Mouse (Mus musculus): ENCODE data around the gene Adam23. TPM values are rescaled to one million over a fixed set of nuclear protein-coding genes. Genes with fewer than 3 reads are reported as not detected.

The Adam23 gene
- total RNA-seq (2017) = not detected in 2 replicates

DNA sequence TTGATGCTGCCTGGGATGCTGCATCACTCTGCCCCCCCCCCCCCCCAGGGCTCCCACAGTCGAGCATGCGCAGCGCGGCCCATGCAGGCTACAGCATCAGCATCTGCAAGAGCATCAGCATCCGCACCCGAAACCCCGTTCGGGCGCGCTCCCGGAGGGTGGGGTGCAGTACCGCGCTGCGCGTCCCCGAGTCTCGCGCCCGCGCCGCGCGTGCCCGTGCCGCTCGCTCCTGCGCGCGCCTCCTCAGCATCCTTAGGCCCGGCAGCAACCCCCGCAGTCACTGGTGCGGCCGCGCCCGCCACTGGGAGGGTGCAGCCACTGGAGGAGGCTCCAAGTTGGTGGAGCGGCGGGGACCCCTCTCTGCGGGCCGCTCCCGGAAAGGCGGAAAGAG lies at the start of gene Adam23:
Gene Adam23, plus strand, starts transcription at position 236 of the 391 bp plus-strand sequence.
- no peak for ATAC-seq (ENCODE audit: extremely low read depth, insufficient number of reproducible peaks, low FRiP score, poor library complexity, severe bottlenecking)

DNA sequence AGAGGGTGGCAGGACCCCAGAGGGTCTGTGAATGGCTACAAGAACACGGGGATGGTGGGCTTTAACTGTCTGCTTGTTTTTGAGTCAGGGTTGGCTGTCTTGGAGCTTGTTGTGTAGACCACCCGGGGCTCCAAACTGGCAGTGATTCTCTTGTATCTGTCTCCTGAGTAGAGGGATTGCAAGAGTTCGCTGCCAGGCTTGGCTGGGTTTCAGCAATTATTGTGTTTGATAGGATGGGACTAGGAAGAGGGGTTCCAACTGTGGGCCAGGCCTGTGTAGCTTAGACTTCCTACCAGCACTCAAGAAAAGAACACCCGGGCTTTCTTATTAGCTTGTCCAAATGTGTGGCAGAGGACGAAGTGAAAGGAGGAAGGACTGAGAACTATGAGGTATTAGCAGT lies 44.6 kb upstream of the Adam23 start:
- ATAC-seq (ENCODE audit: extremely low read depth, insufficient number of reproducible peaks, low FRiP score, poor library complexity, severe bottlenecking) = no peak

DNA sequence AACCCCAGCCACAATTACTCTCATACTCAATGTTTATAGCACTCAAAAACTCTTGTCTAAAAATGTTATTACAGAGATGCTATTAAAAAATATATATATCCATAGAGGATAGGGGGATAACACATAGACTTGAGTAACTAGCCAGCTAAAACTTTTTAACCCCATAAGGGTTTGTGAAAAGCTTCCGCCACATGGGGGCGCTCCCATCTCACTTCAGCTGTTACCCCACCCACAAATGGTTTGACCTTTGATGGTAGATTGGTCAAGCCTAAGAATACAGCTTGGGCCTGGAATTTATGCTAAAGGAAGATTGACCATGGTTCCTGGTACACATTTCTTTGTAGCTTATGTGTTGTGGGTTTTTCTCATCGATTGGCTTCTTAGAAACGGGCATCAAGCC lies 42.1 kb upstream of the Adam23 start:
- no peak for ATAC-seq (ENCODE audit: extremely low read depth, insufficient number of reproducible peaks, low FRiP score, poor library complexity, severe bottlenecking)

DNA sequence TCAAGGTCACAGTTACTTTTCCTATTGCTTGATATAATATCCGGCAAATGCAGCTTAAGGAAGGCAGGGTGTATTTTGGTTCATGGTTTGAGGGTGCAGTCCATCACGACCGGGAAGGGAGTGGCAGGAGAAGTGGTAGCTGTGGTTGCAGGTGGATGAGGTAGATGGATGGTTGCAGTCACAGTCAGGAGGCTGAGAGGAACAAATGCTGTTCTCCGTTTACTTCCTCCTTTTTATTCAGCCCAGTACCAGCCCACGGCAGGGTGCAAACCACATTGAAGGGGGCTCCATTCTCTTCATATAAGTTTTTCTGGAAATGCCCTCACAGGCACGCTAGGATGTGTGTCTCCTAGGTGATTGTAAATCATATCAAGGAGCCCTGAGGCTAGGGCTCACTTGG lies 37.3 kb upstream of the Adam23 start:
- ATAC-seq (ENCODE audit: extremely low read depth, insufficient number of reproducible peaks, low FRiP score, poor library complexity, severe bottlenecking) = no peak

DNA sequence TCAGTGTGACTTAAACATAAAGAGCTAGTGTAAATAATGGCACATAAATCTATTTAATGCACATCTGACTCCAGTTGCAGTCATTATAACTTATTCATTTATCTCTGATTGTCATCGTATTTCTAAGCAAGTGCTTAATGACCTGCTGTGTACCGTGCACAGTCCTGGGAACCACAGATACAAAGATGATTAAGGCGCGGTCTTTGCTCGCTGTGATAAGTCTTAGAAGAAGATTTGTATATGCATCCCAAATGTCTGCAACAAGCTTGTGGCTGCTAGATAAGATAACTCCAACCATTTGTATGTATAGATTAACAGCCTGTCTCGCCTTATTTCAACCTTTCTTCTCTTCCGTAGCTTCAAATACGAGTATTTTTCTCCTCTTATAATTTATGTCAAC lies 27.2 kb upstream of the Adam23 start:
- no peak for ATAC-seq (ENCODE audit: extremely low read depth, insufficient number of reproducible peaks, low FRiP score, poor library complexity, severe bottlenecking)

DNA sequence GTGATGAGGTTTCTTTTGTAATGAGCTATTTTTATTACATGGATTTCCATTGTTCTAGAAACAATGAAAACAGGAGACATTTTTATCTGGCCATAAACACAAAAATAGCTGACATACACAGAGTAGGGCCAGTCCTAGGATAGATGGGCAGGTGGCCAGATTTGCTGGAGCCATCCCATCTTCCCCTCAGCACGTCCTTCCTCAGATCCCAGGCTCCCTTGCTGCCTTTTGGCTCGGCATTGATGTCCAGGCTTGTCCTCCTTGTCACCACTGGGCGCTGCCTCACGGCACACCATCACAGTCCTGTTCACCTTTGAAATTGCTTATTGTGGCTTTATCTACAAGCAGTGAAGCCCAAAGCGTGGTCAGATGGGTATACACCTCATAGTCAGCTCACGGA lies 15.0 kb upstream of the Adam23 start:
- ATAC-seq (ENCODE audit: extremely low read depth, insufficient number of reproducible peaks, low FRiP score, poor library complexity, severe bottlenecking) = no peak

DNA sequence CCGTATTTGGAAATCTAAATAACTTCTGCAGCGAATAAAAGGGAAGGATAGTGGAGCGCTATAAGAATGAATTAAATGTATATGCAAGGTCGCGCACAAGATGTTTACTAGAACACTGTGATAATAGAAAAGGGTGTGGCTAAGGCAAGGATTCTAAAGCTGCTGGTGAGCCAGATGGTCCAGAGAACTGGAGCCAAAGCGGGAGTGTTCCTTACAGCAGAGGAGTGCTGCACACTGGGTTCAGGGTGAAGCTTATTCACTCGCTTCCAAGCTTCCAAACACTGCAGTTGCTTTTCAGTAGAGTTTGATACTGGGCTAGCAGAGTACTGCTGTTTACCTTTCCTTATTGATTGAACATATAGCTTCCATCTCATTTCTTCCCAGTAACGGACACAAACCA lies 14.5 kb upstream of the Adam23 start:
- ATAC-seq (ENCODE audit: extremely low read depth, insufficient number of reproducible peaks, low FRiP score, poor library complexity, severe bottlenecking) = no peak

DNA sequence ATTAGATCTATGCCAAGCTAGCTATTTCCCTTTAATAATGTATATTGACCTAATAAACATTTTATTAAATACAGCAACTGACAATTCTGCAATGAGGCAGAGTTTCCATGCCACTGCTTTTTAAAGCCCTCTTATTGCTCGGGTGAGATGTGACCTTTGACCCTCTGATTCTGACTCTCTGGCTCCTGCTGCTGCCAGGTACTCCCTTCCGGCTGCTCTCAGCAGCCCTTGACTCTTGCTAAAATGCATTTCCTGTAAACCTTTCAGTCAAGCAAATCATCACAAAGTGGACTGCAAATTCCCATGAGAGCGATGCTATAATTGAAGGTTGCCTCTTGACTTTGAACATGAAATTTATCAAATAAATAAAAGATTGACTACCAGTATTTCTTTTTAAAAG lies 13.8 kb upstream of the Adam23 start:
- ATAC-seq (ENCODE audit: extremely low read depth, insufficient number of reproducible peaks, low FRiP score, poor library complexity, severe bottlenecking) = no peak

DNA sequence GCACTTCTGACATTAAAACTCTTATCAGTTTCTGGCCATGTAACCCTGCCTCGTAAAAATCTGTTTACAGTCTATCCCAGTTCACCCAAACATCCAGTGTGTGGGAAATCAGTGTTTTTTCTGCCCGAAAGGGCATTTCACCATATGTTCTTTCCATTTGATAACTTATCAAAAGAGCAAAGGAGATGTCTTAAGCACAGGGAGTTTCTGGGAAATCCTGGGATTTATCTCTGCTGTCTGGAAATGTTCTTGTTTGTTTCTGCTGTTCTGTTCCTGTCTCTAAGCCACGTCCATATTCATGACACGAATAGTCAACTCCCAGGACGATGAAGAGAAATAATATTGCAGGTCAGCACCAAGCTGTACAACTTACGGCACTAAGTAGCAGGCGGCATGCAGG lies 11.6 kb upstream of the Adam23 start:
- ATAC-seq (ENCODE audit: extremely low read depth, insufficient number of reproducible peaks, low FRiP score, poor library complexity, severe bottlenecking) = no peak

DNA sequence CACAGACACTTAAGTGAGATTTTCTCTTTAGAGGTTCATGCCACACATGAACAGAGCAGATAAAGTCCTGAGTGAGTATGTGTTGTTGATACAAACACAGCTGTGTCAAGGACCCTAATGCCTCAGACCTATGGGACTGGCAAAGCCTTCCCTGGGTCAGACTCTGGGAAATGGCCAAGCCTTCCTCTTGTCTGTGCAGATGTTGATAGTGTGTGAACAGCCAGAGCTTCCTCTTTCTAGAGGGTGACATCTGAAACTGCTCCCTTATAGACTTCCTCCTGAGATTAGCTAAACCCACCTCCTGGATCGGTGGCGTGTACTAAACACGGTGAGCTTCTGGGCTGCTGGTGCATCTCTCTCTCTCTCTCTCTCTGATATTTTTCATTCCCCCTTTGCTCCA lies 8.2 kb upstream of the Adam23 start:
- ATAC-seq (ENCODE audit: extremely low read depth, insufficient number of reproducible peaks, low FRiP score, poor library complexity, severe bottlenecking) = no peak

DNA sequence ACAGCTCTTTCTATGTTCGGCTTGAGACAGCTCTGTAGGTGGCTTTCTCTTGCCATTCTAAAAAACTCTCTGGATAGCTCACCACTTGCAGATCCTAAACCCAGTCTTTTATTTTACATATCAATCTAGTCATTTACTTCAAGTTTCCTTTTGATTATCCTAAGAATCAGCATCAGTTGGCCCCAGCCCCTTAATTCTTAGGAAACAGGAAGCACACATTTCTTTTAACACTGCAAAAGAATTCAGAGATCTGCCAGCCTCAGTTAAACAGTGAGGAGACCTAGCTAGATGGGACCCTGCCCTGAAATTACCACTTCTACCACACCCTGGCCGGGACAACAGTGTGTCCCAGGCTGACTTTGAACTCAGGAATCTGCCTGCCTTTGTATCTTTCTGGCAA lies 3.5 kb upstream of the Adam23 start:
- no peak for ATAC-seq (ENCODE audit: extremely low read depth, insufficient number of reproducible peaks, low FRiP score, poor library complexity, severe bottlenecking)

DNA sequence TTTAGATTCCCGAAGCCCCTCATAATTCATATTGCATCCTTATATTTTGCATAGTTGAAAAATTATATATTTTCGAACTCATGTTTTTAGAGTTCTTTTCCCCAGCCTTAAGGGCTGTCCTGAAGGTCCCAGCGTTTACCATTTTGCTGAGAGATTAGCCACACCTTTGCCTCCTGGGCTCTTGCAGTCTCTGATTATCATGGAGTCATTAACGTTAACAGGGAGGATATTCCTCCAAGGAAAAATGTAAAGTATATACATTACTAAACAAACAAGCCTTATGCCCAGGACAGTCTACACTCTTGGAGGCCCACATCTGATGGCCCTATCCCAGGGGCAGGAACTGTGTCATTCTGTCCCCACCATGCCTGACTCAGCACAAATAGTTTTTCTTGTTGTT lies 3.1 kb upstream of the Adam23 start:
- no peak for ATAC-seq (ENCODE audit: extremely low read depth, insufficient number of reproducible peaks, low FRiP score, poor library complexity, severe bottlenecking)

DNA sequence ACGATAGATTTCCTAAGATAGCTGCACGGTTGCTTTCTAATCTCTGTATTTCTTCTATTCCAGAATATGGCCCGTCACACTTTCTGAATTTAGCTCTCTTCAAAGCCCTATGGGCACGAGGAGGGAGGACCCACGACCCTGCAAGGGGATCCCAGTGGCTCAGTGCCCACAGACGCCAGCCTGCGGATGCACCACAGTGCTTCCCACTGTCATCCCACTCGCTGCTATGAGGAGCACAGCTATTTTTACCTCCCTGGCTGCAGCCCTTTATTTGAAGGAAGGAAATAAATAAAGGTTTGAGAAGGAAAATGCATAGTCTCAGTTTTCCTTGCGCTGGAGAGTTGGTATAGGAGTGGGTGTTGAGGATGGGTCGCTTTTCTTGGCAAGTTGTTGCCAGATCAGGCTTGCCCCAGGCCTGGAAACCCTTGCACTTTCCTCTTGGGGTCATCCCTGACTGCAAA lies 512 bp upstream of the Adam23 start:
- no peak for ATAC-seq (ENCODE audit: extremely low read depth, insufficient number of reproducible peaks, low FRiP score, poor library complexity, severe bottlenecking)

DNA sequence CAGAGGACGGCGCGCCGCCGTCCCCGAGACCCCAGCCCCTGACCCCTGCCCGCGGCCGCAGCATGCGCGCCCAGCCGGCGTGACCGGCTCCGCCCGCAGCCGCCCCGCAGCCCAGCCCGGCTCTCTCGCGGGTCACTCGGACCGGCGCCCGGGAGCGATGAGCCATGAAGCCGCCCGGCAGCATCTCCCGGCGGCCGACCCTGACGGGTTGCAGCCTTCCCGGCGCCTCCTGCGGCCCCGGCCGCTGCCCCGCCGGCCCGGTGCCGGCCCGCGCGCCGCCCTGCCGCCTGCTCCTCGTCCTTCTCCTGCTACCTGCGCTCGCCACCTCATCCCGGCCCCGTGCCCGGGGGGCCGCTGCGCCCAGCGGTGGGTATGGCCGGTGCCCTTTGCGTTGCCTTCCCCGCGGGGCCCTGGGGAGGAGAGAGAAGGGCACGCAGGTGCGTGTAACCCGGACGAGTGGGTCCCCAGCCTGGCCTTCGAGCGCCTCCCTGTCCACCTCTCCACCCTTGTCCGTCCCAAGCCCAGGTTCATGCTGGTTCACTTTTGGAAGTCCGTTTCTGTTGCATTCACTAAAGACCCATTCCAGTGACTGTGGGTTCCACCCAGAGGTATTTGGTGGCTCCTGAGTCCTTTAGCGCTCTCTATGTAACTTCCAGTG lies 485 bp downstream of the Adam23 start:
- ATAC-seq (ENCODE audit: extremely low read depth, insufficient number of reproducible peaks, low FRiP score, poor library complexity, severe bottlenecking) = no peak

DNA sequence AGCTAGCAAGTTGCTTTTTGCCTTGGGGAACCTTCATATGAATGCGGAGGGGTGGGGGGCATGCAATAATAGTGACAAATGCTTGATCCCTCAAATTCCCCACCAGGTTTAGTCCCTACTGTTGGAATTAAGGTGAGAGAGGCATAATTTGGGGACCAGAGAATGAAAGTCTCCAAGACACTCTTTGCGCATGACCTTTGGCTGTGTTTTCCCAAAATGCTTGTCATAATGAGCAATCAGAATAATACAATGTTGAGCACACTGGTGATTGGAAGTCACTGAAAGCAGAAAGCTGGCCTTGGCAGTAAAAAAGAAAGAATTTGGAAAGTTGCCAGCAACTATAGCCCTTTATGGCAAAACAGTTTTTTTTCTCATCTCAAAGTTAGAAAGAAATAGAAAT lies 1.0 kb downstream of the Adam23 start:
- ATAC-seq (ENCODE audit: extremely low read depth, insufficient number of reproducible peaks, low FRiP score, poor library complexity, severe bottlenecking) = no peak

DNA sequence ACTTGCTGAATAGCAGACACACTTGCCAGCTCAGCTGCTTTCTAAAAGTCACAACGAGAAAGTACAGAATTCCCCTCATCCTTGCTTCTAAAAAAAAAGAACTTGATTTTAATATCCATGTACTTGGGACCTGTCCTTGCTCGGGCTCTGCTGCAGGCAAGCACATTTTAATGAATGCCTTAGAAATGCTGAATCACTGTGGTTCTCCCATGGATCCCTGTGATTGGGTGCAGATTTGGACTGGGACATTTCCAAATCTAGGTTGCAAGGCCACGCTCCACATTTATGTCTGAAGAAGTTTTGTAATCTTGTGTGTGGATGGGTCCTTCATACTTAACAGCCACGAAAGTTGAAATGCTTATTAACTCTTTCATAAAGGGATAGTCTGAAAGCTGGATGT lies 4.4 kb downstream of the Adam23 start:
- ATAC-seq (ENCODE audit: extremely low read depth, insufficient number of reproducible peaks, low FRiP score, poor library complexity, severe bottlenecking) = no peak

DNA sequence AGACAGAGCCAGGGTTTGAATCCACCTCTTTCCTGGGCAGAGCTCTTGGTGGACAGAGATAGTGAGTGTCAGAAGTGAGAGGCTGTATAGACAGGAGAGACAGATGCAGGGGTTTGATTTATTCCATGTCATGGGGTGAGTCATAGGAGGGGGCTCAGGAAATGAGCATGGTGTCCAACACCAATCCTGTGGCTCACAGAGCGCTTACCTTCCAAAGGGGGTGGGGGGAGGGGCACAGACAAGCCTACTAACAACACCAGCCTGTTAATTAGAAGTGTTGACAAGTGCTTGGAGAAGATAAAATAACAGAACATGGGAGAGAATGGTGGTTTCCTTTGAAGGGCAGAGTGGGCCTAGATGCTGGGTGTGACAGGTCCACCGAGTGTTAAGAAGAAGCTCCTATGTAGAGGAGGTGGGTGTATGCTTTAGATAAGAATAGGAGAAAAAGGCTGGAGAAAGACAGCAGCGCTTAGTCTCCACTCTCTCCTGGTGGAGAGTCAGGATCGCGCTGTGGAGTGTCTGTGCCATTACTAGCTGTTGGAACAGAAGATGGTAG lies 7.7 kb downstream of the Adam23 start:
- no peak for ATAC-seq (ENCODE audit: extremely low read depth, insufficient number of reproducible peaks, low FRiP score, poor library complexity, severe bottlenecking)

DNA sequence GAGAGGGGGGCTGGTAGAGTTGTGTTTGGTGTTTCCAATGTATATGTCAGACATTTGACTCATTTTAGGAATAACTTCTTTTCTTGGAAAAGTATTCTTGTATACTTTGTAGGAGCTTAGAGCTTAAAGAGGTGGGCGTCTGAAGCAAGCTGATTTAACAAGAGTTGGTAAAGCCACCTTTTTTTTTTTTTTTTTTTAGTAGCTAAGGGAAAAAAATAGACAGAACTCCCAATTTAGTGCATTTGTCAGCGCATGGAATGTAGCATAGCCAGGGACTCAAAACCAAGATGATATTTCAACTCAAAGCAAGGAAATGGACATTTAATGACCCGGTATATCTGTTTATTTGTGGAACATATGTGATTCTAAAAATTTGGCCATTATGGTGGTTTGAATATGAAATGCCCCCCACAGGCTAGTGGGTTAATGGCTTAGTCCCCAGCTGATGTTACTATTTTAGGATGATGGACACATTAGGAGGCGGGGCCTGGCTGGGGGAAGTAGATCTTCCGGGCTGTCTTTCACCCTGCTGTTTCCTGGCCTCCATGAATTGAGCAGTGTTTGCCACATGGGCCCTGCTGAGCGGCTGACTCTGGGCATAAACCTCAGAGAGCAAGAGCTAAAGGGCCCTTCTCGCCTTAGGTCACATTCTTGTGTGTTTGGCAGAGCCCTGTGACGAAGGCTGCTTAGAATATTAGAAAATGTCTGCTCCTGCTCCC lies 12.3 kb downstream of the Adam23 start:
- no peak for ATAC-seq (ENCODE audit: extremely low read depth, insufficient number of reproducible peaks, low FRiP score, poor library complexity, severe bottlenecking)

DNA sequence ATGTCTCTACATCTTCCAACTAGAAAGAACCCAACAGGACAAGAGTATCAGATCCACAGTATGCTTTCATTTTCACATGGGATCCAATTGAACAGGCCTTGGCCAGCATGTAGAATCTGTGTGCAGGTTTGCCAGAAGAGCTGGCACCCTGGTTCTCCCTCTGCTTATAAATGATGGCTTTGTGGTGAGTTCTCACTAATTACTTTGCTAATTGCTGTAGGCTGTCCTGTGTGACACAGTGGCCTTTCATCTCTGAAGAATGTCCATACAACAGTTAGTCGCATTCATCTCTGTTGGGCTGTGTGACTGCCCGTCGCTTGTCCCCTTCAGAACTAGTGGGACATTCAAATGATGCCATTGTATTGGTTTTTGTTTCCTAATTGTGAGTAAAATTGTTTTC lies 13.5 kb downstream of the Adam23 start:
- no peak for ATAC-seq (ENCODE audit: extremely low read depth, insufficient number of reproducible peaks, low FRiP score, poor library complexity, severe bottlenecking)

DNA sequence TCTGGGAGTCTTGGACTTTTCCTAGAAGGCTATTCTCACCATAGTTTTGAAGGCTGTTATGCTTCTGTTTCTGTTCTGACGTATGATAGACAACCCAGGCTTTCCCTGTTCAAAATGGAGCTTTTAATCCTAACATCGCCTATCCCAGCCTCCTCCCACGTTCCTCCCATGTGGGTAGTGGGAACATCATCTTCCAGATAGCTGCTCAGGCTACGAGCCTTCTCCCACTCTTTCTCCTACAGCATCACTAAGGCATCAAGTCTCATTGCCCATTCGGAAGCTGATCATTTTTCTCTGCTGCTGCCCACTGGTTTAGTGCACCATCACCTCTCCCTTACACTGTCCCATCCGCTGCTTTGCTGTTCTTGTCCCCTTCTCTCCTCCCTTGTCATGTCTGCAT lies 14.2 kb downstream of the Adam23 start:
- ATAC-seq (ENCODE audit: extremely low read depth, insufficient number of reproducible peaks, low FRiP score, poor library complexity, severe bottlenecking) = no peak

DNA sequence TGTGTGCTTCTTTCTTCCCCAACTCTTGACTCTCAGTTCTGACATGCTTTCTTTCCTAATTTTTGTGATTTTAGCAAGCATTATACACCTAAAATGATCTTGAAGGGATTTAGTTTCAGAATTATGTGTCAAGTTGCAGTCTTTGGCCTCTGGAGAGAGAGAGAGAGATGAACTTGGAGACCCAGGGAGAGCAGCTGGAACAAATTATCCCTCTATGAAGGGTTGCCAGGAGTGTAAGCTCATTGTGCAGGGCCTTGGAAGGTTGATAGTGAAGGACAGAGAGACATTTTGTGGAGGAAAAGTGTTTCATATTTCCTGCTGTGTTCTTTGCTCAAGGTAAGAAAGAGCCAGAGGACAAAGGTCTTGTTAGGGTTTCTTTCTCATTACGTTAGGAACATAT lies 18.8 kb downstream of the Adam23 start:
- ATAC-seq (ENCODE audit: extremely low read depth, insufficient number of reproducible peaks, low FRiP score, poor library complexity, severe bottlenecking) = no peak
